Mouse (Mus musculus): ENCODE data around the gene Hcrt.

Gene Hcrt

DNA sequence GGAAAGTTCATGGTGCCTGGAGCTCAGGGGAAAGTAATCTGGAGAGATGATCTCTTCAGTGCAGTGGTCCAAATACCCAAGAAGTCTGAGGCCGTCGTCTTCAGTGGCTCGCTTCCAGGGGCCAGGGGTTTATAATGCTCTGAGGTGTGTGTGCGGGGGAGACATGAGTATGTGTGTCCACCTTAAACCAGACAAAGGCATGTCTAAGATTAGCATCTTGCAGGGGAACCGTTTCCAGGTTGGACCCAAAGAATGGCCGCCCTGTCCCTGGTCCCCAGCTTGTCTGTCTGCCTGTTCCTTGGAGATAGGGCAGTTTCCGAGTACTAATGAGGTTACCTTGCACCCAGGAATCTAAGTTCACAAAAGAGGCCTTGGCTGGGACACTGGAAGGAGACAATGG, at the start of gene Hcrt:
Gene Hcrt, minus strand, starts transcription at position 101 of the 400 bp plus-strand sequence.
- no peak for DNase-seq

DNA sequence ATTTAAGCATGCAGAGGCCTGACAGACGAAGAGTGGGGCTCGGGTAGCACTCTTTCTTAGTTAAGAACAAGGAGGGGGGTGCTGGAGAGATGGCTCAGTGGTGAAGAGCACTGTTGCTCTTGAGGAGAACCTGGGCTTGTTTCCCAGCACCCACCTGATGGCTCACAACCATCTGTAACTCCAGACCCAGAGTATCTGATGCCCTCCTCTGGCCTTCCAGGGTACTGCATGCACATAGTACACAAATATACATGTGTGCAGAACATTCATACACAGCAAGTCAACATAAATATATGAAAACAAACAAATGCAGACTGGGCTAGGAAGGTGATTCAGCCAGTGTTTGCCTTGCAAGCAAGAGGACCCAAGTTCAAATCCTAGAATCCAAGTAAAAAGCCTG, 48.4 kb upstream of the Hcrt start:
- no peak for DNase-seq

DNA sequence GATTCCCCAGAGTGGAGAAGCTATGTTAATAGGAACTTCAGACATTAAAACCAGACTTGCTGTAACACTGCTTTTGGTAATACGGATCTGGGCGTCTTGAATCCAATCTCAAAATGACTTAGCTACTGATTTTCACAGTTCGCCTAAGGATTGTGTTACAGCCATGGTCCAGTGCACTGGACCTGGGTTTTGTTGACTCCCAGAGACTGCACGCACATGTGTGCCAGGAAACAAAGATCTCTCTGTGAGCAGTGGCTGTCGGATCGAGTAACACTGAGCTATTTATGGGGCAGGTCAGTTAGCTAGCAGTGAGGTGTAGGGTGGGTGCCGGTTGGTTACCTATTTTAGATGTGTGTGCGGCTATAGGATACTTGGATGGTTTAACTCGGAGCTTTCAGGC, 47.8 kb upstream of the Hcrt start:
- peak; percentile 61 to 74 for DNase-seq

DNA sequence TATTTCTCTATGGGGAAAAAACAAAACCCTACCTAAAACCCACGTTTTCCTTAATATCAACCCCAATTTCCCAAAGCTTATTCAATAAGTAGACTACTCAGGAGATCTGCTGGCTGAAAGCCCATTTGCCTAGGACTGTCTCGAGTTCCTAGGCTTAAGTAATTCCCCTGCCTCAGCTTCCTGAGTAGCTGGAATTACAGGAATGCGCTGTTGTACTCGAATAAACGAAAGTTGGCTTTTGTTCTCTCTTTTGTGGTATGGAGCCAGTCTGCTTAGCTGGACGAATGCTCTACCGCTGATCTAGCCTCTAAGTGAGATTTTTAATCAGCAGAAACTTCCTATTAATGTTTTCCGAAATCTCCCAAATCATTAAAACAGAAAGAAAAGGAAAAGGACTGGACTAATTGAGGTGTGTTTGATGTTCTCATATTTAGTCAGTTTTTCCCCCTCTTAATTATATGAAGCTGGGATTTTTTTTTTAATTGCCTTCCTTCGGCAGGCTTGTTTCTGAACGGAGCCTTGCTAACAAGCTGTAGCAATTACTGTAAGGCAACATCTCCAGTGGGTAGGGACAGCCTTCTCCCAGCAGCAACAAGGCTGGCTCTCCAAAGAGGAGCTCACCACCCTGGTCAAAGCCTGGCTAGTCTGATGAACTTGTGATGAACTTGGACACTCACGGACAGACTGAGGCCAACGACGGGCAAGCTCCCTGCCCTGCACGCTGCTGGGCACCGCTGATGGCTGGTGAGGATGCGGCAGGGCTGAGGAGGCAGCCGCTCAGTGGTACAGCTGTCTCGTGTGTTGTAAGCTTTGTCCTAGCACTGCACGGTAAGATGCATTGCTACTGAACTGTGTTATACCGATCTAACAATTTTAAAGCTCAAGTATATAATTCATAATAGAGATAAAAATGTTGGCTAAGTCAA, 43.9 kb upstream of the Hcrt start:
- DNase-seq = no peak

DNA sequence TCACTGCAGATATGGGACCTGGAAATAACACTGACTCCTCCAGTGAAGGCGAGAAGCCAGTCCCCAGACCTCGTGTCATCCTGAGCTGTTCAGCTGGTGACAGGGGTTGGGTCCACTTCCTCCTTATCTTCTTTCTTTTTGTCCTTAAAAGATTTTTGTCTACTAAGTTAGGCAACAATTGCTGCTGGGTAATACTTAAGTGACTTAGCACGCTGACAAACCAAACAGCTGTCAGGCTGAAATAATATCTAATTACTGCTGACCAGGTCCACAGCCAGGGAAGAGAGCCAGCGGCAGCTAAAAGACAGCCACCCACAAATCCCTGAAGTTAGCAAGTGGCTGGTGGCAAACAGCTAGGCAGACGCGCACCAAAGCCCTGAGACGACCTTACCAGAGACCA, 42.8 kb upstream of the Hcrt start:
- DNase-seq = no peak

DNA sequence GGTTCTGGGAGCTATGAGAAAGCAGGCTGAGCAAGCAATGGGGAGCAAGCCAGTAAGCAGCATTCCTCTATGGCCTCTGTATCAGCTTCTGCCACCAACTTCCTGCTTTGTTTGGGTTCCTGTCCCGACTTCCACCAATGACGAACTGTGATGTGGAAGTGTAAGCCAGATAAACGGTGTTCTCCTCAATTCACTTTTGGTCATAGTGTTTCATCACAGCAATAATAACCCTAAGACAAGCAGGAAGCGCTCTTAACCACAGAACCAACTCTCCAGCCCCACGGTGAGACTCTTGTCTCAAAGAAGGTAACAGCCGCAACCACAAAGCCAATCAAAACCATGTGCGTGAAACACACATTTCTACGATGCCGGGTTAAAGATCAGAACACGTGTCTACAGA, 41.7 kb upstream of the Hcrt start:
- DNase-seq = no peak

DNA sequence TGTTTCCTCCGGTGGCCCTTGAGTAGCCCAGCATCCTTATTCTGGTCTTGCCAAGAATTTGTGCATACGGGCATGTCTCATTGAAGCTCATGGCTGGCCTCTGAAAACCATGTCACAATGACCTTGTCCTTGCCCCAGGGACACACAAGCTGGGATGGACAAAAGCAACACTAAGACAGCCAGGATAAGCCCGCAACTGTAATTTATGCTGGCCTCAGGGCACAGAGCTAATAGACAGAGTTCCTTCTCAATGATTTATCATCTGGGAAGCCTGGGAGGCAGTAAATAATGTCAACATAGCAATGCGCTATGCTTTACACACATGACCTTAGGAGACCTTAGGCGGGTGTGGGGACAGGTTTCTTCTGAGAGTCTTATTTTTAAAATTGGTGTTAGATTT, 36.7 kb upstream of the Hcrt start:
- no peak for DNase-seq

DNA sequence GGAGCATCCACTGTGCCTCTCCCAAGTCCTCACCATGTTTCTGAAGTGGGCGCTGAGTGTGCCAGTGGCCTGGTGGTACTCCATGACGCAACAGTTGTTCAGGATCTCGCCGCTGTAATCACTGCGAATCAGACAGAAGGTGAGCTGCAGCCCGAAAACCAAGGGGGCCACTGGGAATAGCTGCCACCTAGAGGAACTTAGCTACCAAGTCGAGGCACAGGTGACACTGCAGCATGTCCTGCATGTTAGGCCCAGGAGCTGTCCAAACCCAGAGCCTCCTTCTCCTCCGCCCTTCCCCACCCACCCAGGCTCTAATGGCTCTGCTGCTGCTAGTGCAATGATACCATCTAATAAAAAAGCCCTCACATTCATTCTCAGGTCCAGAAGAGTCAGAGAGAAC, 33.9 kb upstream of the Hcrt start:
- no peak for DNase-seq

DNA sequence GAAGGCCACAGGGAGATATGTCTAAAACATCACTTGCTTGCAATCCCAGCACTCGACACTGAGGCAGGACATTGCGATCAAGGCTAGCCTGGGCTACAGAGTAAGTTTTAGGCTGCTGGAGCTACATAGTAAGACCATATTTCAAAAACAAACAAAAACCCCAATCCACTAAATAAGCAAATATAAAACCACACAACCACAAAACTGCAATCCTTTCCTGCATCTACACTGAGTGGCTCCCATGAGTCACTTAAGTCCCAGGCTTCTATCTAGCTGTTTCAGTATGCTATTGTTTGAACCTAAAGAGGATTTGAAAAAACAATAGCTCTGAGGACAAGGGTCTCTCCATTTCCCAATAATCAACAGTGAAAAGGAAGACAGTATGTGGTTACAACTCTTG, 32.7 kb upstream of the Hcrt start:
- no peak for DNase-seq

DNA sequence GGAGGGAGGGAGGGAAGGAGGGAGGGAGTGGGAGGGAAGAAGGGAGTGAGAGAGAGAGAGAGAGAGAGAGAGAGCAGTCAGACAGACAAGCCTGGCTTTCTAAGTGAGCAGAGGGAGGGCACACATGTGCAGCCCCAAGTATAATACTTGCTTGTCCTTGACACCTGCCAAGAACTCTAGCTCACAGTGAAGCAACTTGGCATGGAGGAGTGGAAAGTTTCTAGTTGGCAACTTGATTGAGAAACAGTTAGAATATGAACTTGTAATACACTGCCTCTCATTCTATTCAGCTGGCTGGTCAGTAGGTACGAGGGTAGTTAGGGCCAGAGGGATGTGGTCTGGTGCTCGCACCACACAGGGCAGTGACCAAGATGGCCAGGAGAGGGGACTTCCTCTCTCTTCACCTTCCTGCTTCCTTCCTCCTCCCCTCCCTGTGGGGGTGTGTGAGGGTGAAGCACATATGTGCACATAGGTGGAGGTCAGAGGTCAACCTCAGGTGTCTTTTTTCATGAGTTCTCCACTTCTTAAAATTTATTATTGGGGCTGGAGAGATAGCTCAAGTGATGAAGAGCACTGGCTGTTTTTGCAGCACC, 28.8 kb upstream of the Hcrt start:
- peak; percentile 73 to 87 for DNase-seq

DNA sequence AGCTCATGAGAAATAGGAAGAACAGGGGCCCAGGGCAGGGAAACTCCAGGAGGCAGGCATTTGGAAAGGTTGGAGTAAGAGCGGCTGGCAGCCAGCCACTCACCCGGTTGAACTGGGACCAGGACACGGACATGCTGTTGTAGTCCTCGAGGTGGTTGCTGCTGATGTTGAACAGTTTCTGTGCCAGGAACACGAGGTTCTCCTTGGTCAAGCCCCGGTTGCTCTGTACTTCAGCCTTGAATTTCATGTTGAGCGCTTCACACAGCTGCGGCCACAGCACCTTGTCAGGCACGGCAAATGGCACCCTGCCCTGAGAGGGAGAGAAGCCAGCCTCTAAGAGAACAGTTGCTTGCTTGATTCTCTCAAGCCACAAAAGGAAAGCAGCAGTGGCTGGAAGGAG, 27.9 kb upstream of the Hcrt start:
- DNase-seq = peak; percentile 89 to 93

DNA sequence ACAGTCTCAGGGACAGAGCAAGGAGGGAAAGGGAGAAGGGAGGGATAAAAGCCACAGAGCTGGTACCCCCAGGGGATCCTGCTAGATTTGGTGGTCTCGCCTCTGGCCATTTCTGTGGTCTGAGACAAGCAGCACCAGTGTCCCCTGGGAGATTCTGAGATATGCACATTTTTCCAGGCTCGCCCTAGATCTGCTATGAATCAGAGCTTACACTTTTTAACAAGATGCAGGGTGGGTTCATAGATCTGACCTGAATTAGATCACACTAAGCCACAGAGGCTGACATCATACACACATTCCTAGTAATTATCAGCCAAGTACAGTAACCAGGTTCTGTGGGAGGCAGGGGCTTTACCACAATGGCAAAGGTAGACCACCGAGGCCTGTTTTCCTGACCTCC, 27.0 kb upstream of the Hcrt start:
- no peak for DNase-seq

DNA sequence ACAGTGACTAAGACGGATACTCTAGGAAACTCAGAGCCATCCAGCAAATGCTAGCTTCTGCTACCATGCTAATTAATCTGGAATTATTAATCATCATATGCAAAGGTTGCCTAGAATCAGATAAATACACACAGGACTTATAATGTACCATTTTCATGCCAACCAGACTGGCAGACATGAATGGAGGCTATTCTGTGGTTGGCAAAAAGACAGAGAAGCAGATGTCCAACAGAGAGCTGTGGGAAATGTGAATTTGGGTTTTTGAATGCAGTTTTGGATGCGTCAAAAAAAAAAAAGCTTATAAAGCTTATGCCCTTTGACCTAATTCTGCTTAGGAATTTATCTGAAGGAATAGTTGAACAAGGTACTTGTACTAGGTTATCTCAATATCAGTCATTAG, 23.0 kb upstream of the Hcrt start:
- DNase-seq = no peak

DNA sequence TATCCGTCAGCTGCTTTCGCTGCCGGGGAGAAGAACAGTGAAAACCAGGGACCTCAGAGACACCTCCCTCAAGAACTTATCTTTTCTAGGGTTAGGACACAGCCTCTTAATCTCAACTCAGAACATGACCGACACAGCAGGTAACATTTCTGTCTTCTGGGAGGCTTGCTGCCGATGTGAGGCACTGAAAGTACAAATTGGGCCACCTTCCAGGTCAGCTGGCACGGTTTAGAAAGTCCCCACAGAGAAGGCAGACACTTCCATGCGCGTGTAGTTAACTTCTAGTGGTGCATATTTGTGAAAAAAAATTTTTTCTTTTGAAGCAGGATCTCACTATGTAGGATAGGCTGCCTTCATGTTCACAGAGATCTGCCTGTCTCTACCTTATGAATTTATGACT, 21.6 kb upstream of the Hcrt start:
- DNase-seq = no peak

DNA sequence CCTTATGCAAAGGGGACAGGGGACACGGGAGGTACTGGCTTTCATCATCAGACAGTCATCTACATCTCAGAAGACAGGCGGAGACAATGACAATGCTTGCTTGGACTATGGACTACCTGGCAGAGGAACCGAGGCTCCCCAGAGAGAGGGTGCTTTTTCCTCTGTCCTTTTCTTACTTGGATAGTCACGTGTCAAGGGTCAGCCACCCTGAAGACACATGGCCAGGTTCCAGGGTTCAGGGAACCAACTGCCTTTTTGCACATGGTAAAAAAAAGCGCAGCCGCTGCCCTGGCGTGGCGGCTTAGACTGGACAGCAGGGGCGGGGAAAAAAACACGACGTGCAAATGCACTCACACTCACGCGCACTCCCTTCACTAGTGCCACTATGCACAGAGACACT, 19.8 kb upstream of the Hcrt start:
- DNase-seq = peak; percentile 90 to 93

DNA sequence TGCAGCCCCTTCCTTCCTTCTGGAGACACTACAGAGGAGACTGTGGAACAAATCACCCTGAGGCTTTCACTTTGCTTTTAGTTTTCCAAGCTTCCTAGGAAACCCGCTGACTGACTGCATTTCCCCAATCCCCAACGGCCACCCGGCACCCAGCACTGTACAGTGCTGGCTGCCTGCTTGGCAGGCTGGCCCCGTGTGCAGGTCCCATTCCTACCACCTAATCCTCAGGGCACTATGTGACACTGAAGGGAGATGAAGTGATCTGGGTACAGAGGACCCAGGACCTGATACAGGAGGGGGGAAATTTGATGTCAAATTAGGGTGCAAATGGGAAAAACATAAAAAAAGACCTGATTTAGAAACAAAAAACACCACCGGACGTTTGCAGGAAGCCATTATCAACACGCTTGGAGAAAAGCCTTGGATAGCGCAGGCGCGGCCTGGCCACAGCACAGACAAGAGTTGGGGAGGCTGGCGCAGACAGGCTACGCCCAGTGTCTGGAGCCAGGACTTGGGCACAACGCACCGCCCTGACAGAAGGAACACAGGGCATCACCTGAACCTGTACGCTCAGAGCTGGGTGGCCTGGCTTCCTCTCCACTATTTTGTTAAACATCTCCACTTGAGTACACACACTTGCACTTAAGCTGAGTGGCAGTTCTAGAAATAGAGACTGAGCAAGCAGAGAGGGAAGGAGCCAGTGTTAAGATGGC, 19.2 kb upstream of the Hcrt start:
- no peak for DNase-seq

DNA sequence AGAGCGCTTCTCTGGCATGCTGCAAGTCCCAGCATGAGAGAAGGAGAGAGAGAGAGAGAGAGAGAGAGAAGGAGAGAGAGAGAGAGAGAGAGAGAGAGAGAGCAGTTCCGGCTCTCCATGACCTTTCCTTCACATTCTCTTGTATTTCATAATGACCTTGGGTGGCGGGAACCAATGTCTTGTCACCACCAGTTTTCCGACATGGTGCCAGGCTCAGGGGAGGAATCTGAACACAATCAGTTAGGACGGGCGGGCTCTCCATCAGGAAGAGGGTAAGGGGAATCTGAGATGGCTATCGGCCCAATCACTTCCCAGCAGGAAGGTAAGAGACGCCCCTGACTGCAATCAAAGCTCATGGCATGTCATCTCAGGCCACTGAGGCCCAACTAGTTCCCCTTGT, 17.5 kb upstream of the Hcrt start:
- no peak for DNase-seq

DNA sequence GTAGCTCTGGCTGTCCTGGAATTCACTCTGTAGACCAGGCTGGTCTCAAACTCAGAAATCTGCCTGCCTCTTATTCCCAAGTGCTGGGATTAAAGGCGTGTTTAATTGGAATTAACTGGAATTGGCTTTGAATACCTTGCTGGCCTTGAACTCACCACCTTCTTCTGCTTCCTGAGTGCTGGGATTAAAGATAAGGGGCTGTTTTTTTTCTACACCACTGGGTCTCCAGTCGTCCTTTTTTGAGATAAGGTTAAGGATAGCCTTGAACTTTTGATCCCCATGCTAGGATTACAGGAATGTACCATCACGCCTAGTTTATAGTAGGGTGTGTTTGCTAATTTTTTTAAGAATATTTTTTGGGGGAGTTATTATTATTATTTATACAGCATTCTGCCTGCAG, 15.3 kb upstream of the Hcrt start:
- DNase-seq = no peak

DNA sequence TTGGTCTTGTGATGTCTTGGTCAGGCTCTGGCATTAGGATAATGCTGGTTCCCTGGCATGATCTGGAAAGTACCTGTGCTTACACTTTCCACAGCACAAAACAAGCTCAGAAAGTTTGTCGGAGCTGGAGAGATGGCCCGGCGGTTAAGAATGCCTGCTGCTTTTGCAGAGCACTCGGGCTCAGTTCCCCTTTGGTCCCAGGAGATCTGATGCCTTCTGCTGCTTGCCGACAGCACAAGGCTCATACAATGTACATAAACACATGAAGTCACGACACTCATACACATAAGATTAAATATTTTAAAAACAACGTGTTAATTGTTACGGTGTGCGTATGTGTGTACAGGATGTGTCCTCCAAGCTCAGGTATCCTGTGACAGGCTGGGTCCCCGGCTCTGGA, 13.2 kb upstream of the Hcrt start:
- no peak for DNase-seq

DNA sequence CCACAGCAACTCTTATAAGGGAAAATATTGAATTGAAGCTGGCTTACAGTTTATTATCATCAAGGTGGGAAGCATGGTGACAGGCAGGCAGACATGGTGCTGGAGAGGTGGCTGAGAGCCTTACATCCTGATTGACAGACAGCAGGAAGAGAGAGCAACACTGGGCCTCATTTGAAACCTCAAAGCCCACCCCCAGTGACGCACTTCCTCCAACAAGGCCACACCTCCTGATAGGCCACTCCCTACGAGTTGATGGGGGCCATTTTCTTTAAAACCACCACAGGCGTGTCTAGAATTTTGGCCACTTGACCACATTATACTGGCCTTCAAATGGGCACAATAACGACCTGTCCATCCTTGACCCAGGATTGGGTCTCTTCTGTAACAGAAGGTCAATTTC, 11.5 kb upstream of the Hcrt start:
- DNase-seq = no peak

DNA sequence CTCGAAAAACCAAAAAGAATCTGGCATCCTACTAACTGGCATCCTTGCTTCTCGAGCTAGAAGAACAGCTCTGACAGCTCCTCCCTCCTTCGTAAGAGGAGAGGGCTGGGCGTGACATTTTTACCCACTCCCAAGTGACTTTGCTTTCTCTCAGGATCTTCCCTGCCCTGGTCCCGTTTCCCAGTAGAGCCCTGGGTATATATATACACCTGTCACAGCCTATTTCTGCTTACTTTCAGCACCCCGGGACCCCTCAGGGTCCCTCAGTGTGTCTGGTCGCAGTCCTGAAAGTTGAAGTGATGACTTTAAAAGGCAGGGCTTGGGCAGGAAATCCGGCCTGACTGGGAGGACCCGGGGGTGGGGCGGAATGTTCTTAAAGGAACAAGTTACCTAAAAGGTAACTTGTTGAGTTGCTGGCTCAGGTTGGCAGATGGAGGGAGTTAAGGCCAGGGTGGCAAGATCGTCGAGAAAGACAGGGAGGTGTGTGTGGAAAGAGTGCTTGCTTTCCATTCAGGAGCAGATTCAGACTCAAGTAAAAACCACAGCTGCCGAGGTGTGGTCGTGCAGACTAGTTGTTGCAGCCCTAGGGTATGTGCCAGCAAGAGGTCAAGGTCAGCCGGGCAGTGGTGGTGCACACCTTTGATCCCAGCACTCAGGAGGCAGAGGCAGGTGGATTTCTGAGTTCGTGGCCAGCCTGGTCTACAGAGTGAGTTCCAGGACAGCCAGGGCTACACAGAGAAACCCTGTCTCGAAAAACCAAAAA, 8.1 kb upstream of the Hcrt start, which contains the start of gene Ghdc:
Gene Ghdc, minus strand, starts transcription at position 312 of the 763 bp plus-strand sequence.
- DNase-seq = peak; percentile 87 to 94

DNA sequence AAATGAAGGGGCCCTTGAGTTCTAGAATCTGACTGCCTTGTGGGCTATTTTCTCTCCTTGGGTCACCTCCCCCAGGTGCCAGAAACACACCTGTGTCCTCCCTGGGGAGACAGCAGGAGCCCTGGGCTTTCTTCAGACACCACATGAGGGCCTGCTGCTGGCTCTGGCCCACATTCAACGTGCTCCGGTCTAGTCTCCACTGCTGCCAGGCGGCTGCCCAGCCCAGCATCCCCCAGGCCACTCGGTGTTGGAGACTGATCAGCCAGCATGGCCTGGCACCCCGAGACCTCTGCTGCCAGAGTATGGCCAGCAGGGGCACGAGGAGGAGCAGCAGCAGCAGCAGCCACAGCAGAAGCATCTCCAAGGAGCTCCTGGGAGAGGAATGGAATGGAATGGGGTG, 7.2 kb upstream of the Hcrt start:
- no peak for DNase-seq

DNA sequence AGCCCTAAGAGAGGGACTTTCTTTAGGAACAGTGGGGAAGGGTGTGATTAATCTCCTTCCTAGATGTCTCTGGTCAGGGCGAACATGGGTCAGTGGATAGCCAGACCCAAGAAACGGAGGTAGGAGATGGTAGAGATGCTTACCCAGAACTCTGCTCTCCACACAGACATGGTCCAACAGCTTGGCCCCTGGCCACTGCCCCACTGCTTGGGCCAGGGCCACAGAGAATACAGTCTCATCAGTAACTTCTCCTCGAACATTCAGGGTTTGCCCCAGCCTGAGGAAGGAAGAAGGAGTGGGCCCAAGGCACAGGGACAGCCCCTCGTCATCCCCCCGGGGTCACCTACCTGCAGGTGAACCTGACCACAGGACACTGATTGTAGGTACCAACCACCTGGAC, 5.1 kb upstream of the Hcrt start:
- peak; percentile 31 to 62 for DNase-seq

Data from kidney, adult 8-10 months (tissue).